Mouse (Mus musculus) cerebellum, postnatal 36 days (tissue): ENCODE results near the gene Unc45b.
"Not testable (repeated sequence)": the region's sequence is repeated elsewhere in the genome, so short reads cannot be mapped to it uniquely, and the experiment has no call there.

Source experiments
- DNase-seq, 2 experiments: peaks; one replicate each; pipeline ENCODE4 v3.0.0; 2021 to 2022; ENCODE audit warnings: mixed read lengths in 2 of 2

Unc45b gene

DNA sequence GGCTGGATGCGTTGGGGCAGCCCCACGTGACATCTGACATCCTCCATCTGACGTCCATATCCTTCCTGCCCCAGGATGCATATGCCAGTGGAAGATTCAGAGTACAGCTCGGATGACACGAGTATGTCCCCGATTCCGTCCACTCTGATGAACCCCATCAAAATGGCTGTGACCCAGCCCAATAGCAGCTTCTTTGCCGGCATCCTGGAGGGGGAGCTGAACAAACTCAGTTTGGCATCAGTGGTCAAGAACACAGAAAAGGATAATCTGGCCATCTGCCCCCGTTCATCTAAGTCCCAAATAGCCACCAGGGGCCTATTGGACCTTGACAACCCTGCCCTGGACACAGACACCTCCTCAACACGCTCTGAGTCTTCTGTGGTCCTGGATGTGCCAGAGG, 12.9 kb upstream of the Unc45b start:
- DNase-seq: no peak

GRCm38 (mm10) chr11:82899720-82900119, 10.6 kb upstream of the Unc45b start:
- DNase-seq: no peak

DNA sequence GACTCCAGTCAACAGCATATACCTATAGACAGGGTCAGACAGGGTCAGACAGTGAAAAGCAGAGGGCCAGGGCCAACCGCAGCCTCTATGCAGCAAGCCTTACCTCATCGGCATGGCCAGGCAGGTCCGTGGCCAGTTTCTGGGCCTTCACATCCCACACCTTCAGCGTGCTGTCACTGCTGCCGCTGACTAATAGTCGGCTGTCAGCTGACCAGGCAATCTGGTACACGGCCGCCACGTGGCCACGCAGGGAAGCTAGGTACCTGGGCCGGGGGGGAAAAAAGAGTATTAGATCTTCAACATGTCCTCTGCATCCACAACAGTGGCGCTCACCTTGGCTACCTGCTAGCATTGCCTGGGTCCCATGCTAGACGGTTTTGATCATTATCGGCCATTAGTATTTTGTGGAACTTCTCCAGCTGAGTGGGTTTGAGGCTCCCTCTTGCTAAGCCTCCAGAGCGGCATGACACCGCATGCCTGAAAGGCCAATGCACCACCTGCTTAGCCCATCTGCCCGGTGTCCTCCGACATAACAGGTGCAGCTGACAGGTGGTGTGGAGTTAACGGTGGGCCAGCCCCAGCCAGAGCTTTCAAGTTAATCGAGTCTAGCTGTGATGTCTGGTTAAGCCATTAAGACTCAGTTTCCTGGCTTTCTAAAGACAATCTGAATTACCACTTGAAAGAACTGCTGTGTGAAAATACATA, 8.6 kb upstream of the Unc45b start:
- peak; percentile 58 to 66 for DNase-seq

- no peak for DNase-seq
Measured at GRCm38 (mm10) chr11:82904952-82905351, 5.4 kb upstream of the Unc45b start.

GRCm38 (mm10) chr11:82905816-82906215, 4.5 kb upstream of the Unc45b start:
- no peak for DNase-seq

GRCm38 (mm10) chr11:82907651-82908607, 2.4 kb upstream of the Unc45b start, which contains the start of gene Nle1:
Nle1 (minus strand) TSS chr11:82908411.
- DNase-seq: peak; percentile 93 to 96

- DNase-seq: no peak
Measured at GRCm38 (mm10) chr11:82908608-82908989, 1.8 kb upstream of the Unc45b start.

DNA sequence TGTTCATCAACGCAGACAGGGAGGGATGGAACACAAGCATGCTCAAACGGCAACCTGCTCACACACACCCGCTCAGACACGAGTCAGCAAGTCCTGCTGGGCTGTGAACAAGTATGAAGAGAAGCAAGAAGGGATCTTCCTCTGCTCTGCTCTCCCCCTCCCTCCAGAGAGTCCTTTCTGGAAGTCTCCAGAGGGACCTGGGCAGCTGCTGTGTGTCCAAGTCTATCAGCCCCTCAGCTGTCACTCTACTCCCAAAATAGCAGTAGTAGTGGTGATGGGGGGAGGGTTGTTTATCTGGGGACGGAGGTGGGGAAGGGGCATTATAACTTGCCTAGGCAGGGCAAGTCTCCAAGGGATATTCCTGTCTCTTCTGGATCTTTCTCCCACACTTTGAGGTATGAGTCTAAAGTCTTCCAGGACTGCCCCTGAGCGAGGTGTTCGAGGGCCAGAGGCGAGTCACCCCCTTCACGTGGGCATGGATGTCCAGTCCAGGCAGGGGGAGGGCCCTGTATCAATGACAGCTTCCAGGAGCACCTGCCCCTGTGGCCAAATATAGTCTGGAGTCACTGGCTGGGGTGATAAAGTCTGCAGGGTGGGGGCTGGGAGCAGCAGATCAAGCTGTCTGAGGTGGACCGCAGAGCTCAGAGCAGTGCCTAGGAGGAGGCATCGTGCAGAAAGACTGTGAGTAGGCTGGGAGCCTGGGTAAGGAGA, 484 bp downstream of the Unc45b start:
- DNase-seq: no peak

- DNase-seq: peak; percentile 79 to 82
Measured at GRCm38 (mm10) chr11:82914711-82915352, 4.5 kb downstream of the Unc45b start.

DNA sequence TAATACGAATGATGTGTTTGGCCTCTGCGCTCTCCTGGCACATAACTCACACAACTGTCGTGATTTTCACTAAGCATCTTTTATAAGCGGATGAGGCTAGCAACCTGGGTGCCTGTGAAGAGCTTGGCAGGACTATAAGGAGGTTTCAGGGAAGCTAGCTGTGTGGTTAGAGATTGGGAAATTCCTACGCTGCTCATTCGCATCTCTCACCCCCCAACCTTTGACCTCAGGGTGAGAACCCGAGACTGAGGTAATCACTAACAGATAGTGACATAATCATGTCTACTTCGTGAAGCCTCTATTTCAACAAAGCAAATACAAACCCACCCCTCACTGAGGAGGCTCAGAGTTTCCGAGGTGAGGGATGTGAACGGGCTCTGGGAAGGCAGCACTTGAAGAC, 10.4 kb downstream of the Unc45b start:
- DNase-seq: no peak

GRCm38 (mm10) chr11:82921691-82922090, 11.3 kb downstream of the Unc45b start:
- no peak for DNase-seq

DNA sequence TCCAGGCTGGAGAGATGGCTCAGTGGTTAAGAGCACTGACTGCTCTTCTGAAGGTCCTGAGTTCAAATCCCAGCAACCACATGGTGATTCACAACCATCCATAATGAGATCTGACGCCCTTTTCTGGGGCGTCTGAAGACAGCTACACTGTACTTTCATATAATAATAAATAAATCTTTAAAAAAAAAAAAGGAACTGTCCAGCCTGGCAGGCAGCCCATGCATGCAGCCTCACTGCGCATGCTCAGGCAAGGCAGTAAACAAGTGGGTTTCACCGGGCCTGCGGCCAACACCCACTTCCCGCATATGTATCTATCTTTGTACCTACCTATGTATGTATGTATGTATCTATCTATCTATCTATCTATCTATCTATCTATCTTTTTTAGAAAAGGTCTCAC, 13.6 kb downstream of the Unc45b start:
- not testable (repeated sequence) for DNase-seq

- DNase-seq: no peak
Measured at GRCm38 (mm10) chr11:82928897-82929632, 18.7 kb downstream of the Unc45b start.

- no peak for DNase-seq
Measured at GRCm38 (mm10) chr11:82929633-82929950, 19.2 kb downstream of the Unc45b start.

DNA sequence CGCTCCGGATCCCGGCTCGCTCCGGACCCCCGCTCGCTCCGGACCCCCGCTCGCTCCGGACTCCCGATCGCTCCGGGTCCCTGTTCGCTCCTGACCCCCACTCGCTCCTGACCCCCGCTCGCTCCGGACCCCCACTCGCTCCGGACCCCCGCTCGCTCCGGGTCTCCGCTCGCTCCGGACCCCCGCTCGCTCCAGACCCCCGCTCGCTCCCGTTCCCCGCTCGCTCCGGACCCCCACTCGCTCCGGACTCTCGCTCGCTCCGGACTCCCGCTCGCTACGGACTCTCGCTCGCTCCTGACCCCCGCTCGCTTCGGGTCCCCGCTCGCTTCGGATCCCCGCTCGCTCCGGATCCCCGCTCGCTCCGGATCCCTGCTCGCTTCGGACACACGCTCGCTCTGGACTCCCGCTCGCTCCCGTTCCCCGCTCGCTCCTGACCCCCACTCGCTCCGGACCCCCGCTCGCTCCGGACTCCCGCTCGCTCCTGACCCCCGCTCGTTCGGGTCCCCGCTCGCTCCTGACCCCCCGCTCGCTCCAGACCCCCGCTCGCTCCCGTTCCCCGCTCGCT, 20.1 kb downstream of the Unc45b start:
- DNase-seq: not testable (repeated sequence)

DNA sequence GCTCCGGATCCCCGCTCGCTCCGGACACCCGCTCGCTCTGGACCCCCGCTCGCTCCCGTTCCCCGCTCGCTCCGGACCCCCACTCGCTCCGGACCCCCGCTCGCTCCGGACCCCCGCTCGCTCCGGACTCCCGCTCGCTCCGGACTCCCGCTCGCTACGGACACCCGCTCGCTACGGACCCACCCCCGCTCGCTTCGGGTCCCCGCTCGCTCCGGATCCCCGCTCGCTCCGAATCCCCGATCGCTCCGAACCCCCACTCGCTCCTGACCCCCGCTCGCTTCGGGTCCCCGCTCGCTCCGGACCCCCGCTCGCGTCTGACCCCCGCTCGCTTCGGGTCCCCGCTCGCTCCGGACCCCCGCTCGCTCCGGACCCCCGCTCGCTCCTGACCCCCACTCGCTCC, 20.8 kb downstream of the Unc45b start:
- not testable (repeated sequence) for DNase-seq

GRCm38 (mm10) chr11:82931671-82932450, 21.5 kb downstream of the Unc45b start:
- DNase-seq: not testable (repeated sequence)

DNA sequence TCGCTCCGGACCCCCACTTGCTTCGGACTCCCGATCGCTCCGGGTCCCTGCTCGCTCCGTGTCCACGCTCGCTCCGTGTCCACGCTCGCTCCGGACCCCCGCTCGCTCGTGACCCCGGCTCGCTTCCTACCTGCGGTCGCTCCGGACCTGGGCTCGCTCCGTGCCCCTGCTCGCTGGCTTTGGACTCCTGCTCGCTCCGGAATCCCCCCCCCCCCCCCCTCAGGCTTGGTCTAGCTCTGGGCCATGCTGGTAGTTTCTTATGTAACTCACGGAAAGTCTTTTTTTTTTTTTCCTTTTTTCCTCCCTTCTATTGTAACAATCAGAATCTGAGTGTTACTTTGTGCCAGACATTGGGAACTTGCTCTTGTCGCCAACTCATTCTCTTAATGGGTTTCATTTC, 22.8 kb downstream of the Unc45b start:
- no peak for DNase-seq

- no peak for DNase-seq
Measured at GRCm38 (mm10) chr11:82943336-82943735, 33.0 kb downstream of the Unc45b start.

DNA sequence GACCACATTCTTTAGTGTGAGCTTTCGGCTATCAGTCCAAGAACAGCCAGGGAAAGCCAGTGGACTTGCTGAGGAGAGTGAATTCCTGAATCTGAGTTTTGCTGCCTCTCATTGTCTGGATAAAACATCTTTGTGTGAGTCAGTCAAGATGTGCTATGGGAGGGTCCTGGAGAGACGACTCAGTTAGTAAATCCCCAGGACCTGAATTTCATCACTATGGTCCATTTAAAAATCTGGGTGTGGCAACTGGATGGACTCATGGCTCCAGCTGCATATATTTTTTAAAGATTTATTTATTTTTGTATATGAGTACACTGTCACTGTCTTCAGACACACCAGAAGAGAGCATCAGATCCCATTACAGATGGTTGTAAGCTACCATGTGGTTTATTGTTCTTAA, 35.3 kb downstream of the Unc45b start:
- no peak for DNase-seq

- no peak for DNase-seq
Measured at GRCm38 (mm10) chr11:82947457-82947856, 37.1 kb downstream of the Unc45b start.
